Mouse (Mus musculus): Measurements from ENCODE around the gene Ttc38.

DNA sequence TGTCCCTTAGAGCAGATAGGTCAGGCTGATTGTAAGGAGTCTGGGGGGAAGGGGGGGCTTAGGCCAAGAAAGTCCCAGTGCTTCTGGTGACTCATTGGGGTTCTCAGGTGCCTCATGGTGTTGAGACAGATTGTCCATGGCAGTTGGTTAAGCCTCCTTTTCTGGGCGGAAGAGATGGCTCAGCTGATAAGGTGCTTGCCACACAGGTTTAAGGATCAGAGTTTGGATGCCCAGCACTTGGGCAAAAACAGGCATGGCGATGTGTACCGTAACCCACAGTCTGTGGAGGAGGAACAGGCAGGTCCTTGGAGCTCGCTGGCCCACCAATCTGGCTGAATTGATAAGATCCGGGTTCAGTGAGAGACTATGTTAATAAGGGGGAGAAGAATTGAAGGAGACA lies 4.8 kb downstream of the Ttc38 start:
- TF ChIP-seq CTCF (conservative IDR thresholded peaks at IDR 0.05; ENCODE audit: insufficient read depth, insufficient read length, low read depth, low read length) (no peak), POLR2A (IDR thresholded peaks at IDR 0.05; ENCODE audit: low read depth, low read length) (no peak)
